Mouse (Mus musculus): ENCODE measurements around the gene Glce.
A peak's percentile ranks its signal among the peaks of the same experiment; 100 is the strongest.

The Glce gene

GRCm38 (mm10) chr9:62122508-62123215, at the start of gene Glce:
Glce (minus strand) TSS chr9:62122655.
- peak; percentile 98 for DNase-seq

- no peak for DNase-seq
Measured at GRCm38 (mm10) chr9:62172239-62172638, 49.8 kb upstream of the Glce start.

- DNase-seq, result no peak
Measured at GRCm38 (mm10) chr9:62170921-62171320, 48.5 kb upstream of the Glce start.

- DNase-seq, result no peak
Measured at GRCm38 (mm10) chr9:62166621-62167020, 44.2 kb upstream of the Glce start.

GRCm38 (mm10) chr9:62166186-62166585, 43.7 kb upstream of the Glce start:
- no peak for DNase-seq

- no peak for DNase-seq
Measured at GRCm38 (mm10) chr9:62162889-62163291, 40.4 kb upstream of the Glce start.

GRCm38 (mm10) chr9:62160788-62161187, 38.3 kb upstream of the Glce start:
- peak; percentile 36 for DNase-seq

- no peak for DNase-seq
Measured at GRCm38 (mm10) chr9:62158746-62159145, 36.3 kb upstream of the Glce start.

- no peak for DNase-seq
Measured at GRCm38 (mm10) chr9:62155821-62156220, 33.4 kb upstream of the Glce start.

- DNase-seq, result no peak
Measured at GRCm38 (mm10) chr9:62155400-62155799, 32.9 kb upstream of the Glce start.

- no peak for DNase-seq
Measured at GRCm38 (mm10) chr9:62154956-62155355, 32.5 kb upstream of the Glce start.

GRCm38 (mm10) chr9:62154551-62154950, 32.1 kb upstream of the Glce start:
- DNase-seq, result no peak

- no peak for DNase-seq
Measured at GRCm38 (mm10) chr9:62153263-62153662, 30.8 kb upstream of the Glce start.

GRCm38 (mm10) chr9:62152506-62152905, 30.1 kb upstream of the Glce start:
- DNase-seq, result no peak

- no peak for DNase-seq
Measured at GRCm38 (mm10) chr9:62145198-62145597, 22.7 kb upstream of the Glce start.

- no peak for DNase-seq
Measured at GRCm38 (mm10) chr9:62143428-62143827, 21.0 kb upstream of the Glce start.

- no peak for DNase-seq
Measured at GRCm38 (mm10) chr9:62139027-62139426, 16.6 kb upstream of the Glce start.

- DNase-seq, result peak; percentile 14
Measured at GRCm38 (mm10) chr9:62137259-62137658, 14.8 kb upstream of the Glce start.

- DNase-seq, result no peak
Measured at GRCm38 (mm10) chr9:62132005-62132782, 9.7 kb upstream of the Glce start.

- DNase-seq, result no peak
Measured at GRCm38 (mm10) chr9:62130746-62131145, 8.3 kb upstream of the Glce start.

- no peak for DNase-seq
Measured at GRCm38 (mm10) chr9:62128056-62128455, 5.6 kb upstream of the Glce start.

GRCm38 (mm10) chr9:62125986-62126575, 3.6 kb upstream of the Glce start:
- DNase-seq, result no peak

- DNase-seq, result no peak
Measured at GRCm38 (mm10) chr9:62124266-62124665, 1.8 kb upstream of the Glce start.

- no peak for DNase-seq
Measured at GRCm38 (mm10) chr9:62123496-62123895, 1.0 kb upstream of the Glce start.
